Mouse (Mus musculus) skeletal muscle tissue, adult 2 months (tissue): ENCODE measurements at regions not wholly inside any gene's neighbourhood (a gene's known extent, or its start where the extent isn't known, plus 50 kb on each side); places are given as distances from the start of the nearest gene placed in this dataset.
"Not testable (repeated sequence)": the region's sequence is repeated elsewhere in the genome, so short reads cannot be mapped to it uniquely, and the experiment has no call there.

Source experiments
- DNase-seq: peaks from one replicate; pipeline ENCODE4 v3.0.0-alpha.2; 2012; ENCODE audit warnings: low read depth, low spot score

GRCm38 (mm10) chr16:23838696-23839095, 52.1 kb downstream of the Sst start:
- DNase-seq, result no peak

- no peak for DNase-seq
Measured at GRCm38 (mm10) chr16:23838114-23838513, 52.6 kb downstream of the Sst start.

GRCm38 (mm10) chr16:23834991-23835390, 55.8 kb downstream of the Sst start:
- DNase-seq, result no peak

GRCm38 (mm10) chr16:23833603-23834002, 57.2 kb downstream of the Sst start:
- no peak for DNase-seq

GRCm38 (mm10) chr16:23833042-23833423, 57.7 kb downstream of the Sst start:
- DNase-seq, result no peak

- no peak for DNase-seq
Measured at GRCm38 (mm10) chr16:23832393-23833041, 58.2 kb downstream of the Sst start.

GRCm38 (mm10) chr16:23825662-23826061, 65.1 kb downstream of the Sst start:
- DNase-seq, result no peak

GRCm38 (mm10) chr16:23785216-23785615, 105.5 kb downstream of the Sst start:
- no peak for DNase-seq

GRCm38 (mm10) chr16:23784021-23784897, 106.5 kb downstream of the Sst start:
- no peak for DNase-seq

GRCm38 (mm10) chr16:23780440-23781231, 110.1 kb downstream of the Sst start:
- DNase-seq, result peak; percentile 5

- DNase-seq, result no peak
Measured at GRCm38 (mm10) chr16:23777894-23778293, 112.9 kb downstream of the Sst start.

GRCm38 (mm10) chr16:23777041-23777440, 113.7 kb downstream of the Sst start:
- no peak for DNase-seq

GRCm38 (mm10) chr16:23776501-23776900, 114.3 kb downstream of the Sst start:
- no peak for DNase-seq

GRCm38 (mm10) chr16:23758136-23758812, 132.5 kb downstream of the Sst start:
- DNase-seq, result no peak

GRCm38 (mm10) chr16:23737026-23737425, 153.7 kb downstream of the Sst start:
- no peak for DNase-seq

- no peak for DNase-seq
Measured at GRCm38 (mm10) chr16:23735722-23736121, 155.0 kb downstream of the Sst start.

- no peak for DNase-seq
Measured at GRCm38 (mm10) chr16:23726562-23726961, 164.2 kb downstream of the Sst start.

GRCm38 (mm10) chr16:23721745-23722144, 169.0 kb downstream of the Sst start:
- DNase-seq, result no peak

GRCm38 (mm10) chr16:23701156-23701555, 180.5 kb upstream of the Masp1 start:
- DNase-seq, result no peak

- not testable (repeated sequence) for DNase-seq
Measured at GRCm38 (mm10) chr16:23694226-23694625, 173.6 kb upstream of the Masp1 start.

GRCm38 (mm10) chr16:23690061-23690460, 169.4 kb upstream of the Masp1 start:
- DNase-seq, result no peak

- no peak for DNase-seq
Measured at GRCm38 (mm10) chr16:23686783-23687182, 166.2 kb upstream of the Masp1 start.
